Mouse (Mus musculus) thymus, adult 2 months (tissue): ENCODE measurements around the gene Sdsl. TPM values are rescaled to one million over a fixed set of nuclear protein-coding genes. Genes with fewer than 3 reads are reported as not detected.
"Not testable (repeated sequence)": the region's sequence is repeated elsewhere in the genome, so short reads cannot be mapped to it uniquely, and the experiment has no call there.

Experiments
- DNase-seq: peaks from one replicate; pipeline ENCODE4 v3.0.0; 2021
- H3K27ac ChIP-seq: fragments of 200-500 bp; 2 replicates; pipeline ENCODE4 v1.5.1; 2012; ENCODE audit warnings: low read length, control low read depth; ENCODE audit not compliant: control insufficient read depth, insufficient read depth
- H3K27me3 ChIP-seq: fragments of 200-500 bp; 2 replicates; pipeline ENCODE4 v1.6.1; 2012; ENCODE audit warnings: mild to moderate bottlenecking, low read length, moderate library complexity, mixed read lengths; ENCODE audit not compliant: control insufficient read depth, insufficient read depth
- H3K36me3 ChIP-seq: fragments of 200-500 bp; 2 replicates; pipeline ENCODE4 v1.6.1; 2012; ENCODE audit warnings: mild to moderate bottlenecking, low read length, moderate library complexity; ENCODE audit not compliant: control insufficient read depth, insufficient read depth
- H3K4me1 ChIP-seq: fragments of 200-500 bp; replicated peaks from 2 replicates; pipeline ENCODE4 v1.6.1; 2012; ENCODE audit warnings: low read length; ENCODE audit not compliant: control insufficient read depth, insufficient read depth
- H3K4me3 ChIP-seq: fragments of 200-500 bp; 2 replicates; pipeline ENCODE4 v1.5.1; 2012; ENCODE audit warnings: mild to moderate bottlenecking, low read length, control low read depth, moderate library complexity; ENCODE audit not compliant: control insufficient read depth, insufficient read depth
- CTCF ChIP-seq: fragments of 200-500 bp; IDR thresholded peaks from 2 replicates; pipeline ENCODE4 v1.5.1; 2012; ENCODE audit warnings: mild to moderate bottlenecking, control low read depth, low read length, moderate library complexity, borderline replicate concordance; ENCODE audit not compliant: control insufficient read depth, poor library complexity, insufficient read depth; ENCODE audit errors: extremely low read depth
- POLR2A ChIP-seq: fragments of 200-500 bp; IDR thresholded peaks from 2 replicates; pipeline ENCODE4 v1.6.1; 2012; ENCODE audit warnings: mild to moderate bottlenecking, low read length, control low read depth, moderate library complexity; ENCODE audit not compliant: control insufficient read depth, poor library complexity, insufficient read depth; ENCODE audit errors: extremely low read depth
- WGBS: fragments of 180-500 bp; shearing (Covaris S2); methylation state at CpG from one replicate; pipeline ENCODE4 v1.1.7; 2018; 5-methylcytosine and 5-hydroxymethylcytosine counted together
- polyA plus RNA-seq: library from polyadenylated mRNA; depleted of rRNA; stranded (reverse); fragments of >200 nt; gene quantifications from 2 replicates; pipeline ENCODE4 v1.2.3, GENCODE M21; 2012

Gene Sdsl
- polyA plus RNA-seq, 1 experiment, result 2.5 TPM

DNA sequence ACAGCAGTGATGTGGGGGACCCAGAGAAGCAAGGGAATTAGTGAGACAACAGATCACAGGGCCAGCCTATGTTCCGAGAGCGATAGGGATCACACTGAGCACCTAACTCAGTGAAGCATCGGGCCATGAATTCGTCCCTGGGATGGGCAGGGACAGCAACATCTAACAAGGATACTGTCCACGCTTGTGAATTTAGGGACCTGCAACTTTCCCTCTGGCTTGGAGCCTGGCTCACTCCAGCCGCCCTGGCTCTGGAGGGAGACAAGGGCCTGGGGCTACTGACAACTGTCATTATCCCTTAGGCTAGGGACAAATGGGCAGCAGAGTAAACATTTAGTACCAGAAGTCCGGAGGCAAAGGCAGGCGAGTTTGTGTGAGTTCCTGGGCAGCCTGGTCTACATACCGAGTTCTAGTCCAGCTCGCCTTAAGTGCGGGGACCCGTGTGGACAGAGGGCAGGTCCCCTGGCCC is 30.1 kb upstream of the Sdsl start:
- TF ChIP-seq POLR2A (no peak), CTCF (no peak)
- DNase-seq, result no peak
- Histone ChIP-seq H3K4me1 (peaks cover 13% of the 10 kb centered on the region), H3K27me3 (no peaks in the 10 kb centered on the region), H3K4me3 (peak overlapping the region; percentile 51), H3K27ac (no peak overlapping the region), H3K36me3 (no peaks in the 10 kb centered on the region)
- 25% methylated on average over 12 of the region's 12 CpGs for WGBS

DNA sequence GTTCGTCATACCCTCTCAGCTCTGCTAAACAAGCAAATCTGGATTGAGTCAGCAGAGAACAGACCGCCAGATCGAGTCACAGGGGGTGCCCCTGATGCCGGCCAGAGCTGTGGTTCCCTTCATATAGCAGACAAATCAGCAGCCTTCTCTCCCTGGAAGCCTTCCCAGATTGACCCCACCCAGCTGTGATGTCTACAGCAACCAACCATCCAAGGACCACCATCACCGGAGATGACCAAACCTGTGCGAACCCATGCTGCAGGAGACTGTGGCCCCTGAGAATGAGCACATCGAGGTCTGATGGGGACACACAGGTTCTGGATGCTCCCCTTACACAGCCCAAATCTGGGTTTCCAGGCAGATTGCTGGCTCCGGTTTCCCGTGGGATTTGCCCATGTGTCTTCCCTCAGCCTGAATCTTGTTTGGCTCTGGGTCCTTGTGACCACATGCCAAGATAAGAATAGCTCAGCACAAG is 29.6 kb upstream of the Sdsl start:
- Histone ChIP-seq H3K36me3 (no peaks in the 10 kb centered on the region), H3K27ac (no peak overlapping the region), H3K4me3 (no peak overlapping the region), H3K4me1 (peaks cover 13% of the 10 kb centered on the region), H3K27me3 (no peaks in the 10 kb centered on the region)
- WGBS, result 80% methylated on average over 9 of the region's 9 CpGs
- no peak for DNase-seq
- TF ChIP-seq CTCF (no peak), POLR2A (no peak)

DNA sequence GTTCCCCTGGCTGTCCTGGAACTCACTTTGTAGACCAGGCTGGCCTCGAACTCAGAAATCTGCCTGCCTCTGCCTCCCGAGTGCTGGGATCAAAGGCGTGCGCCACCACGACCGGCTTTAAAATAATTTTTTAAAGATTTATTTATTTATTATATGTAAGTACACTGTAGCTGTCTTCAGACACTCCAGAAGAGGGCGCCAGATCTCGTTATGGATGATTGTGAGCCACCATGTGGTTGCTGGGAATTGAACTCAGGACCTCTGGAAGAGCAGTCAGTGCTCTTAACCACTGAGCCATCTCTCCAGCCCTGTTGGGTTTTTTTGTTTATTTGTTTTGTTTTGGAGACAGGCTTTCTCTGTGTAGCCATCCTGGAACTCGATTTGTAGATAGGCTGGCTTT is 28.0 kb upstream of the Sdsl start:
- DNase-seq, H3K27ac ChIP-seq, H3K27me3 ChIP-seq, H3K36me3 ChIP-seq, H3K4me3 ChIP-seq: not testable (repeated sequence)
- 92% methylated on average over 9 of the region's 9 CpGs for WGBS
- H3K4me1 ChIP-seq, result peaks cover 13% of the 10 kb centered on the region

DNA sequence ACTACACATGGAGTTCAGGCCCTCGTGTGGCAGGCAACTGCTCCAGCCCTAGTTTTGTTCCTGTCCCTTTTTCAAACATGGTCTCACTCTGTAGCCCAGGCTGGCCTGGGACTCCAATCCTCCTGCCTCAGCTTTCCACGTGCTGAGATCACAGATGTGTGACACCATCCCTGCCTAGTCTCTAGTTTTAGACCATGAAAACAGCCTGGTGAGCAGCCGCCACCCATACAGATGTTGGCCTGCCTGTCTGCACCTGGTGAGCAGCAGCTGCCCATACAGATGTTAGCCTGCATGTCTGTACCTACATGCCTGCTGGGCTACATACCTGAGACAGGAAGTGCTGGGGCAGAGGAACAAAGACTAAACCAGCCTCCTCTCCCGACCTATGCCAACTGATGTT is 26.6 kb upstream of the Sdsl start:
- H3K4me1 ChIP-seq, result peaks cover 13% of the 10 kb centered on the region
- H3K27ac ChIP-seq, result no peak overlapping the region
- no peaks in the 10 kb centered on the region for H3K27me3 ChIP-seq
- 74% methylated on average over 4 of the region's 4 CpGs for WGBS
- no peak for DNase-seq
- H3K36me3 ChIP-seq, result no peaks in the 10 kb centered on the region
- H3K4me3 ChIP-seq, result no peak overlapping the region
- TF ChIP-seq POLR2A, result no peak
- no peak for TF ChIP-seq CTCF

DNA sequence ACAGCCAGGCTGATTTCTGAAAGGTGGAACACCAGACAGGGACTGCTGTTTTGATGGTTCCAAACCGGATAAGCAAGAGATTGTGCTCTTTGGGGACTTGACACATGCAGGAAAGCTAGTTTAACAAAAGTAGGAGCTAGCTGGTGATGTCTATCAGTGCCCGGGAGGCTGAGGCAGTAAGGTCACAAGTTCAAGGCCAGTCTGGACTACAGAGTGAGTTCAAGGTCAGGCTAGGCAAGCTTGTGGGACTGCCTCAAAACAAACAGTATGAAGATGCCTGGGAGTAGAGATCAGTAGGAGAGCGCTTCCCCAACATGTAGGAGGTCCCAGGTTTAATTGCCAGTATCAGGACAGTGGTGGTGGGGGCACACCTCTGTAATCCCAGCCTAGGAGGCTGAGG is 24.5 kb upstream of the Sdsl start:
- H3K36me3 ChIP-seq, result no peaks in the 10 kb centered on the region
- peaks cover 3% of the 10 kb centered on the region; the same call in 1 of the 2 replicates for H3K4me1 ChIP-seq
- H3K27ac ChIP-seq, result no peak overlapping the region
- no peaks in the 10 kb centered on the region for H3K27me3 ChIP-seq
- no peak for DNase-seq
- H3K4me3 ChIP-seq, result no peak overlapping the region
- 97% methylated on average over 3 of the region's 3 CpGs for WGBS
- TF ChIP-seq CTCF (no peak), POLR2A (no peak)

DNA sequence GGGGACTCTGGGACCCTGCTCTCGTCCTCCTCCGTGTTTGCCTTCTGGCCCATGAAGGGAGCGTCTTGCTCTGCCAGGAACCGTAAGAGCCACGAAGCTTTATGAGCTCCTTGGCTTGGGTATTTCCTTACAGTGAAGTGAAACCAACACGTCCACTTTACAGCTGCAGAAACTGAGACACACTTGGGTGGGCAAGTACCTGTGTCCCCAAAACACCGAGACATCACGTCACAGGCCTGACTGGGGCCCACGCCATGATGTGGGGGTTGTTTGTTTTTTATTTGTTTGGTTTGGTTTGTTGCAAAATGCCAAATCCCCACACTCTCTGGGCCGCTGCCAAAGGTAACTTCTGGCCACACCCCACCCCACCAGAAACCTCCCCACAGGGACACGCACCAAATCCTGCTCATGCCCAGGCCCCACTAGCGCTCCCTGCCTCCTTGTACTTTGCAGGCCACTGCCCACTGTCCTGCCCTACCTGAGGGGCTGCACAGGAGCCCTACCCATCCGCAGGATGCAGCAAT is 23.2 kb upstream of the Sdsl start:
- TF ChIP-seq POLR2A, result no peak
- TF ChIP-seq CTCF, result no peak
- Histone ChIP-seq H3K36me3 (no peaks in the 10 kb centered on the region), H3K4me1 (peaks cover 3% of the 10 kb centered on the region; the same call in 1 of the 2 replicates), H3K4me3 (no peak overlapping the region), H3K27me3 (no peaks in the 10 kb centered on the region), H3K27ac (no peak overlapping the region)
- WGBS, result 94% methylated on average over 13 of the region's 13 CpGs
- no peak for DNase-seq
